Mouse (Mus musculus): ENCODE measurements around the gene Eif5. TPM values are rescaled to one million over a fixed set of nuclear protein-coding genes. Genes with fewer than 3 reads are reported as not detected.
"Not testable (repeated sequence)": the region's sequence is repeated elsewhere in the genome, so short reads cannot be mapped to it uniquely, and the experiment has no call there.

The Eif5 gene
- polyA plus RNA-seq, 1 experiment from 2014 or later = 481 TPM

DNA sequence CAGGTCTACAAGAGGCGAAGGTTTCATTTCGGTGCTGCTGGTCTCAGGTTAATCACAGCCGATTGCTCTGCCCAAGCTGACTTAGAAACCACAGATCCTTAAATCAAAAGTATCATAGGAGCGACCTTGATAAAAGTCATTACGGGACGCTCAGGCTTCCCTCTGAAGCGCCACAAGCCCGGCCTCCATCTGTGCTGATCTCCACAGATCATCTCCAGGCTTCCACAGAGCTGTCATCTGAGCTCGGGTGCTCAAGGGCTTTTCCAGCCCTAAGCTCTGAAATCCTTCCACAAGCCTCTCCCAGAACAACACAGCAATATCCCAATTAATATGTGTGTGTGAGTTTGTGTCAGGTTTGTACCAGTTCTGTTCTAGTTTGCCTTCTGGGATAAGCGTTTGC is 29.9 kb upstream of the Eif5 start:
- H3K9me3 ChIP-seq (ENCODE audit: low read length) = no peaks in the 10 kb centered on the region
- ATAC-seq (ENCODE audit: low FRiP score, low TSS enrichment) = no peak
- H3K36me3 ChIP-seq (ENCODE audit: insufficient read depth, low read length) = no peaks in the 10 kb centered on the region
- 84% methylated on average over 10 of the region's 10 CpGs for WGBS
- no peaks in the 10 kb centered on the region for H3K27me3 ChIP-seq (ENCODE audit: insufficient read depth, low read length)
- no peak overlapping the region for H3K4me2 ChIP-seq (replicated peaks; ENCODE audit: low read depth, low read length)
- H3K4me1 ChIP-seq (ENCODE audit: insufficient read depth, low read length) = no peaks in the 10 kb centered on the region
- no peak overlapping the region for H3K27ac ChIP-seq (ENCODE audit: low read length)
- H3K4me3 ChIP-seq (ENCODE audit: low read length) = no peak overlapping the region
- no peak overlapping the region for H3K9ac ChIP-seq (replicated peaks; ENCODE audit: low read length)

DNA sequence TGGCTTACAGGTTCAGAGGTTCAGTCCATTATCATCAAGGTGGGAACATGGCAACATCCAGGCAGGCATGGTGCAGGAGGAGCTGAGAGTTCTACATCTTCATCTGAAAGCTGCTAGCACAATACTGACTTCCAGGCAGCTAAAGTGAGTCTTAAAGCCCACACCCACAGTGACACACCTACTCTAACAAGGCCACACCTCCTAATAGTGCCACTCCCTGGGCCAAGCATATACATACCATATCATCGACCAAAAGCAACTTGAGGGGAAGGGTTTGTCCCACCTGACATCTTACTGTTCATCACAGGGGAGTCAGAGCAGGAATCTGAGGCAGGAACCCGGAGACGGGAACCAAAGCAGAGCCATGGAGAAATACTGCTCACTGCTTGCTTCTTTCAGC is 29.4 kb upstream of the Eif5 start:
- WGBS = 80% methylated on average over 3 of the region's 3 CpGs
- not testable (repeated sequence) for H3K9me3 ChIP-seq (ENCODE audit: low read length); ATAC-seq (ENCODE audit: low FRiP score, low TSS enrichment)

DNA sequence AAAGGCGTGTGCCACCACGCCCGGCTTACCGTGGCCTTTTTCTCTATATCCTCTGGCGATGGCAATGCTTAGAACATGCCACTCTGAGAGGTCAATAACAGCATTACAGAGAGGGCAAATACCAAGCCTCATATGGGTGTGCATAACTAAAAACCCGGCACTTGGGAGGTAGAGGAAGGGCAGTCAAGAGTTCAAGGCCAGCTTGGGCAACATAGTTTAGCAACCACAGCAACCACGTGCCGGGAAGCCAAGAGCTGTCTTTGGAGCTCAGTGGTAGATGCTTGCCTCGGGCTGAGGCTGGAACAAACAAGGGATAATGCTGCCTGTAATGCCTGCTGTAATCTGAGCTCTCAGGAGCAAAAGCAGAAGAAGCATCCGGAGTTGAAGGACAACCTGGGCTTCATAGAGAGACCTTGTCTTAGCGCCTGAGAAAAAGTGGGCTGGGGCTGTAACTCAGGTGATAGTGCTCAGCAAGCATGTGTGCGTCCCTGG is 25.2 kb upstream of the Eif5 start:
- H3K4me2 ChIP-seq (replicated peaks; ENCODE audit: low read depth, low read length) = no peak overlapping the region
- 0 out of 2 replicates have a peak, but pooled peaks cover 5% of the 10 kb centered on the region for H3K4me1 ChIP-seq (ENCODE audit: insufficient read depth, low read length)
- no peaks in the 10 kb centered on the region for H3K27me3 ChIP-seq (ENCODE audit: insufficient read depth, low read length)
- H3K9ac ChIP-seq (replicated peaks; ENCODE audit: low read length) = no peak overlapping the region
- no peak for ATAC-seq (ENCODE audit: low FRiP score, low TSS enrichment)
- H3K36me3 ChIP-seq (ENCODE audit: insufficient read depth, low read length) = no peaks in the 10 kb centered on the region
- WGBS = 87% methylated on average over 12 of the region's 12 CpGs
- no peaks in the 10 kb centered on the region for H3K9me3 ChIP-seq (ENCODE audit: low read length)
- H3K27ac ChIP-seq (ENCODE audit: low read length) = no peak overlapping the region
- no peak overlapping the region for H3K4me3 ChIP-seq (ENCODE audit: low read length)

More for the DNA sequence above, 29.4 kb upstream of the Eif5 start:
- not testable (repeated sequence) for H3K4me3 ChIP-seq (ENCODE audit: low read length); H3K4me2 ChIP-seq (replicated peaks; ENCODE audit: low read depth, low read length); H3K27me3 ChIP-seq (ENCODE audit: insufficient read depth, low read length); H3K4me1 ChIP-seq (ENCODE audit: insufficient read depth, low read length); H3K9ac ChIP-seq (replicated peaks; ENCODE audit: low read length); H3K36me3 ChIP-seq (ENCODE audit: insufficient read depth, low read length); H3K27ac ChIP-seq (ENCODE audit: low read length)

DNA sequence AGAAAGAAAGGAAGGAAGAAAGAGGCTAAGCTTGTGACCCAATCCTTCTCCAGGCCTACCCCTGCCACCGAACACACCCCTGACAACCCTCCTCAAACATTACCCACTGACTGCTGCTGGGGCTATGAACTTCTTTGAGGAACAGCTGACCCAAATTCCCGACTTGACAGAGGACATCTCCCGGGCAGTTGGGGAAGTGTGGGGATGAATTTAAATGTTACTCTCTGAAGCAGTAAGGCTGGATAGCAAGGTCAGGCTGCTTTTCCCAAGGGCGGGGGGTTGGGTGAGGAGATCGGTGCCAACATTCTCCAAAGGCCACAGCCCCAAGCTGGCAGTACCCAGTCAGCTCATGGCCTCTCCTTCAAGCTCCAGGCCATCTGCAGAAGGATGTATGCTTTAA is 24.1 kb upstream of the Eif5 start:
- Histone ChIP-seq H3K4me2 (replicated peaks; ENCODE audit: low read depth, low read length) (no peak overlapping the region), H3K9me3 (ENCODE audit: low read length) (no peaks in the 10 kb centered on the region), H3K36me3 (ENCODE audit: insufficient read depth, low read length) (no peaks in the 10 kb centered on the region), H3K4me3 (ENCODE audit: low read length) (no peak overlapping the region), H3K4me1 (ENCODE audit: insufficient read depth, low read length) (0 out of 2 replicates have a peak, but pooled peaks cover 5% of the 10 kb centered on the region), H3K9ac (replicated peaks; ENCODE audit: low read length) (no peak overlapping the region), H3K27me3 (ENCODE audit: insufficient read depth, low read length) (no peaks in the 10 kb centered on the region), H3K27ac (ENCODE audit: low read length) (no peak overlapping the region)
- no peak for ATAC-seq (ENCODE audit: low FRiP score, low TSS enrichment)
- WGBS = 68% methylated on average over 5 of the region's 5 CpGs

DNA sequence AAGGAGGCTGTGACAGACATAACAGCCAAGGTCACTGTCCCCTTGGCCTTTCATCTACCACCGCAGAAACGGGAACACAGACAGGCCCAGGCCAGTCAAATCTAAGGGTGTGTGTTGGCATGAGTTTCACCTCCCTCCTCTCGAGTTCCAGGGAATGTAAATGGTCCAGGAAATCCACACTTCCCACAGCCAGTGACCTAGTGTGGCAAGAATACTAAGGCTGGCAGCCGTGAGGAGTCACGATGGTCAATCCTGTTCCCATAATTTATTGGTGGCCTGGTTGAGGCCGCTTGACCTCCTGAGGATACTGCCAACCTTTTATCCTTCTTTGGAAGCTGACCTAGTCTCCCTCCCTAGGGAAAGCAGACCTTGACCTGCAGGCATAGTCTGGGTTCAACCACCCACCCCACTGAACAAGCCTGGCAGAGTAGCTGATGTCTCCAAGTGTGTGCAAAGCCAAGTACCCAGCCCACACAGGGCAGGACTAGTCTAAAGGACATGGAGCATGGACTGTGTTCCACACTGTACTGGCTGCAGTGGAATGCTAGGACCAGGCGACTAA is 23.5 kb upstream of the Eif5 start:
- no peaks in the 10 kb centered on the region for H3K27me3 ChIP-seq (ENCODE audit: insufficient read depth, low read length)
- no peak overlapping the region for H3K9ac ChIP-seq (replicated peaks; ENCODE audit: low read length)
- H3K4me1 ChIP-seq (ENCODE audit: insufficient read depth, low read length) = 0 out of 2 replicates have a peak, but pooled peaks cover 5% of the 10 kb centered on the region
- H3K27ac ChIP-seq (ENCODE audit: low read length) = peak overlapping the region; percentile 16; the same call in 1 of the 2 replicates
- no peak overlapping the region for H3K4me3 ChIP-seq (ENCODE audit: low read length)
- no peak overlapping the region for H3K4me2 ChIP-seq (replicated peaks; ENCODE audit: low read depth, low read length)
- ATAC-seq (ENCODE audit: low FRiP score, low TSS enrichment) = peak; percentile 71
- no peaks in the 10 kb centered on the region for H3K9me3 ChIP-seq (ENCODE audit: low read length)
- H3K36me3 ChIP-seq (ENCODE audit: insufficient read depth, low read length) = no peaks in the 10 kb centered on the region
- 31% methylated on average over 7 of the region's 7 CpGs for WGBS

DNA sequence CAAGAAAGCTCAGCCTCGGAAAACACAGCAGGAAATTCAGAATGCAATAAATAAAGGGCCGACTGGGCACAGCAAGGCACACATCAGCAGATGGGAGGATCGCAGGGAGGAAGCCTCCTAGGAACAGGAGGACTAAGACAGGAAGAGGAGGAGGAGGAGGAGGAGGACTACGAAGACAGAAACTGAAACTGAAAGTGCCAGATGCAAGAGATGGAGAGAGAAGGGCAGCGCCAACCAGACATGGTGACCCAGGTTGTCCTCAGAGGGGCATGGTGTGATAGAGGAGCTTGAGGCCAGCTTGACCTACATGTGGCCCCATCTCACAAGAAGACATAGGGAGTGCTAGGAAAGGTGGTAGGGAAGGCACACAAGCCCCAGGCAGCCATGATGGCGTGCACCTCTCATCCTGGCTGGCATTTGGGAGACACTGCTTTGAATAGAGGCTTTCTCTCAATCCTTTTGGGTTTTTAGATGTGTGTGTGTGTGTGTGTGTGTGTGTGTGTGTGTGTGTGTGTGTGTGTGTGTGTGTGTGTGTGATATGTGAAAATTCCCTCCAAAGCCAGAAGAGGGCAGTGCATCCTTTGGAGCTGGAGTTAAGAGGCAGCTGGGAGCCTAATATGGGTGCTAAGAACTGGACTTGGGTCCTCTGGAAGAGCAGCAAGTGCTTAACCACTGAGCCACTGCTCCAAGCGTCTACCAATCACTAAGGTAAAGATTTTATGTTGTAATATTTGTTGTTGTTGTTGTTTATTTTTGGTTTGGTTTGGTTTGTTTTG is 22.8 kb upstream of the Eif5 start:
- Histone ChIP-seq H3K4me2 (replicated peaks; ENCODE audit: low read depth, low read length) (no peak overlapping the region), H3K4me3 (ENCODE audit: low read length) (no peak overlapping the region), H3K27me3 (ENCODE audit: insufficient read depth, low read length) (no peaks in the 10 kb centered on the region), H3K36me3 (ENCODE audit: insufficient read depth, low read length) (no peaks in the 10 kb centered on the region), H3K4me1 (ENCODE audit: insufficient read depth, low read length) (0 out of 2 replicates have a peak, but pooled peaks cover 5% of the 10 kb centered on the region), H3K9me3 (ENCODE audit: low read length) (no peaks in the 10 kb centered on the region), H3K9ac (replicated peaks; ENCODE audit: low read length) (no peak overlapping the region), H3K27ac (ENCODE audit: low read length) (peak overlapping the region; percentile 16; the same call in 1 of the 2 replicates)
- ATAC-seq (ENCODE audit: low FRiP score, low TSS enrichment) = peak; percentile 32; the same call in 1 of the 2 replicates
- 63% methylated on average over 7 of the region's 7 CpGs for WGBS

DNA sequence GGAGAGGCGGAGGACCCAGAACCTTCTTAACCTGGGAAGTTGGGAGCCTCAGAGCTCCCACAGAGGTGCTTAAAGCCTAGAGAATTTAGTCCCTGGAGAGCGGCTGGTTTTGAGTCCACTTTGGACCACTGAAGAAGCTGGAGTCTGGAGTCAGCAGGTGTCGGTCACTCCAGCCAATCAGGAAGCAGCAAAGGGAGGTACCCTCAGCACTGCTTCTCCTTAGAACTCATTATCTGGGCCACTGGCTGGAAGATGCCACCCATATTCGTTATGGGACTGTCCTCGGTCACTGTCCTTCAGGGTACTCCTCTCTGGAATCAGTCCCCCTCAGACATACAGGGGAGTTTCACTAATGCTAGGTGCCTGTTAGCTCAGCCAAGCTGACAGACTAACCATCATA is 21.9 kb upstream of the Eif5 start:
- 89% methylated on average over 5 of the region's 5 CpGs for WGBS
- no peaks in the 10 kb centered on the region for H3K36me3 ChIP-seq (ENCODE audit: insufficient read depth, low read length)
- H3K4me2 ChIP-seq (replicated peaks; ENCODE audit: low read depth, low read length) = no peak overlapping the region
- H3K27ac ChIP-seq (ENCODE audit: low read length) = no peak overlapping the region
- H3K27me3 ChIP-seq (ENCODE audit: insufficient read depth, low read length) = no peaks in the 10 kb centered on the region
- H3K4me1 ChIP-seq (ENCODE audit: insufficient read depth, low read length) = 0 out of 2 replicates have a peak, but pooled peaks cover 5% of the 10 kb centered on the region
- no peak for ATAC-seq (ENCODE audit: low FRiP score, low TSS enrichment)
- no peaks in the 10 kb centered on the region for H3K9me3 ChIP-seq (ENCODE audit: low read length)
- no peak overlapping the region for H3K4me3 ChIP-seq (ENCODE audit: low read length)
- H3K9ac ChIP-seq (replicated peaks; ENCODE audit: low read length) = no peak overlapping the region

DNA sequence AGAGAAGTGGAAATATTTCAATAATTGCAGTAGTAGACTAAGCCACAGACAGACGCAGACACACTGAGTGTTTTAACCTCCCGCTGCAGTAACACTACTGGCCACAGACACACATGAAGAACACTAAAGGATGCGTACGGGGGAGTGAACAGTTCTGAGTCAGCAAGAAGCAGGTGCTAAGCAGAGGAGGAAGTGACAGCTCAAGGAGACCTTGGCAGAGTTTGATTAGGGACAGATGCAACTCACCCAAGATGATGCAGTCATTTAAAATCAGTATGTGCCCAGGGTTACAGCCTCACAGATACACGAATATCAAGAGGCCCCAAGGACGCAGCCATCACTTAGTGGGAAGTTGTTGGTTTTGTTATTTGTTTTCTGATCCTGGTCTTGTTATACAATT is 21.0 kb upstream of the Eif5 start:
- no peak for ATAC-seq (ENCODE audit: low FRiP score, low TSS enrichment)
- no peak overlapping the region for H3K27ac ChIP-seq (ENCODE audit: low read length)

DNA sequence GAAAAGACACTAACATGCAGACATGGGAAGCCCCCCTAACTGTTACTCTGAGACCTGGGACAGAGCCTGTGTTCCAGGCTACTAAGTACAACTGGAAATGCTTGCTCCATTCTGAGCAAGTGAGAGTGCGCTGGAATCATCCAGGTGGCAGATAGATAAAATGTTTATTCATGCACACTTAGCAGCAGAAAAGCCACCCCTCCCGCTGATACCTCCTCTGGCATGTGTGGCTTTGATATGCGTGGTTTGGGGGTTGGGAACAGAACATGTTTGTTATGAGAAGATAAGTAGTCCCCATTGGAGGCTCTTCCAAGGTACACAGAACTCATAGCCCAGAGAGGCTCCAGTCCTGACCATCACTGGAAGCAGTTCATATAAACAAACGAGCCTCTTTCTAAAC is 19.9 kb upstream of the Eif5 start:
- Histone ChIP-seq H3K9me3 (ENCODE audit: low read length) (peaks cover 7% of the 10 kb centered on the region; the same call in 1 of the 2 replicates), H3K4me1 (ENCODE audit: insufficient read depth, low read length) (0 out of 2 replicates have a peak, but pooled peaks cover 5% of the 10 kb centered on the region), H3K27ac (ENCODE audit: low read length) (no peak overlapping the region), H3K4me3 (ENCODE audit: low read length) (no peak overlapping the region), H3K27me3 (ENCODE audit: insufficient read depth, low read length) (no peaks in the 10 kb centered on the region), H3K9ac (replicated peaks; ENCODE audit: low read length) (no peak overlapping the region), H3K36me3 (ENCODE audit: insufficient read depth, low read length) (no peaks in the 10 kb centered on the region), H3K4me2 (replicated peaks; ENCODE audit: low read depth, low read length) (no peak overlapping the region)
- 70% methylated on average over 4 of the region's 4 CpGs for WGBS
- no peak for ATAC-seq (ENCODE audit: low FRiP score, low TSS enrichment)

More for the DNA sequence above, 21.0 kb upstream of the Eif5 start:
- WGBS = 66% methylated on average over 6 of the region's 6 CpGs
- Histone ChIP-seq H3K4me2 (replicated peaks; ENCODE audit: low read depth, low read length) (no peak overlapping the region), H3K36me3 (ENCODE audit: insufficient read depth, low read length) (no peaks in the 10 kb centered on the region), H3K9ac (replicated peaks; ENCODE audit: low read length) (no peak overlapping the region), H3K4me3 (ENCODE audit: low read length) (no peak overlapping the region), H3K9me3 (ENCODE audit: low read length) (peaks cover under 1% of the 10 kb centered on the region; the same call in 1 of the 2 replicates), H3K27me3 (ENCODE audit: insufficient read depth, low read length) (no peaks in the 10 kb centered on the region), H3K4me1 (ENCODE audit: insufficient read depth, low read length) (0 out of 2 replicates have a peak, but pooled peaks cover 5% of the 10 kb centered on the region)

DNA sequence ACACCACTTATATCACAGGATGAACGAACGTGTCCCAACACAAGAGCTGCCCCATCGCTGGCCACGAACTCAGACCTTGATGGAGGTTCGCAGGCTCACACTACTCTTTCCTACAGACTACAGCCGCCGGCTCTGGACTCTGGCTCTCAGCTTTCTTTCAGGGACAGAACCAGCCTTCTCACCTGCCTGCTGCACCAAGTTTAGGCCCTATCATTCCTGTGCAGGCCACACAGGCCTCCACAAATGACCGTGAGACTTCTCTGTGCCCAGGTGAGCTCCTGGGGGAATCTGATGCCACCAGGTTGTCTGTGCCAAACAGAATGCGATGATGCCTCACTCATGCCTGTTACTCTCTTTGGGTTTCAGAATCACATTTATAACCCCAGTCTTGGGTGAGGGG is 19.4 kb upstream of the Eif5 start:
- Histone ChIP-seq H3K4me3 (ENCODE audit: low read length) (no peak overlapping the region), H3K36me3 (ENCODE audit: insufficient read depth, low read length) (no peaks in the 10 kb centered on the region), H3K9me3 (ENCODE audit: low read length) (peaks cover 7% of the 10 kb centered on the region; the same call in 1 of the 2 replicates), H3K4me1 (ENCODE audit: insufficient read depth, low read length) (0 out of 2 replicates have a peak, but pooled peaks cover 5% of the 10 kb centered on the region), H3K9ac (replicated peaks; ENCODE audit: low read length) (no peak overlapping the region), H3K27ac (ENCODE audit: low read length) (no peak overlapping the region), H3K4me2 (replicated peaks; ENCODE audit: low read depth, low read length) (no peak overlapping the region), H3K27me3 (ENCODE audit: insufficient read depth, low read length) (no peaks in the 10 kb centered on the region)
- 89% methylated on average over 9 of the region's 9 CpGs for WGBS
- ATAC-seq (ENCODE audit: low FRiP score, low TSS enrichment) = no peak

Data from kidney, embryonic 16.5 days (tissue).